Mouse (Mus musculus) stomach, embryonic 16.5 days (tissue): ENCODE measurements at regions not wholly inside any gene's neighbourhood (a gene's known extent, or its start where the extent isn't known, plus 50 kb on each side); places are given as distances from the start of the nearest gene placed in this dataset.

Experiments used
- ATAC-seq: fragments of 200-750 bp; cut with Nextera tagmentation; 2 replicates; pipeline ENCODE4 v1.8.0; 2017; ENCODE audit warnings: moderate number of reproducible peaks, moderate TSS enrichment; ENCODE audit not compliant: insufficient read depth, low FRiP score
- H3K27ac ChIP-seq: fragments of 300-500 bp; sonication (generic); 2 replicates; pipeline ENCODE4 v1.5.1; 2014; ENCODE audit warnings: low read length
- H3K27me3 ChIP-seq: fragments of 300-500 bp; sonication (generic); 2 replicates; pipeline ENCODE4 v1.6.1; 2014; ENCODE audit warnings: low read length, control low read depth, mixed read lengths; ENCODE audit not compliant: control insufficient read depth, insufficient read depth
- H3K36me3 ChIP-seq: fragments of 300-500 bp; sonication (generic); 2 replicates; pipeline ENCODE4 v1.6.1; 2014; ENCODE audit warnings: low read length; ENCODE audit not compliant: control insufficient read depth, insufficient read depth
- H3K4me1 ChIP-seq: fragments of 300-500 bp; sonication (generic); 2 replicates; pipeline ENCODE4 v1.6.1; 2014; ENCODE audit warnings: low read length, control low read depth, mixed read lengths; ENCODE audit not compliant: control insufficient read depth, insufficient read depth
- H3K4me2 ChIP-seq: fragments of 300-500 bp; sonication (generic); 2 replicates; pipeline ENCODE4 v1.6.1; 2014; ENCODE audit warnings: low read depth, low read length, mixed read lengths
- H3K4me3 ChIP-seq: fragments of 300-500 bp; sonication (generic); replicated peaks from 2 replicates; pipeline ENCODE4 v1.5.1; 2014; ENCODE audit warnings: mild to moderate bottlenecking, low read length
- H3K9ac ChIP-seq: fragments of 300-500 bp; sonication (generic); 2 replicates; pipeline ENCODE4 v1.6.1; 2014; ENCODE audit warnings: low read length
- H3K9me3 ChIP-seq: fragments of 300-500 bp; sonication (generic); replicated peaks from 2 replicates; pipeline ENCODE4 v1.6.1; 2016; ENCODE audit warnings: low read length, control low read depth; ENCODE audit not compliant: control insufficient read depth
- WGBS: fragments of 180-500 bp; shearing (Covaris S2); extraction: QIAGEN DNeasy Blood & Tissue Kit; methylation state at CpG from one replicate; pipeline ENCODE4 v1.1.7; 2014; 5-methylcytosine and 5-hydroxymethylcytosine counted together

DNA sequence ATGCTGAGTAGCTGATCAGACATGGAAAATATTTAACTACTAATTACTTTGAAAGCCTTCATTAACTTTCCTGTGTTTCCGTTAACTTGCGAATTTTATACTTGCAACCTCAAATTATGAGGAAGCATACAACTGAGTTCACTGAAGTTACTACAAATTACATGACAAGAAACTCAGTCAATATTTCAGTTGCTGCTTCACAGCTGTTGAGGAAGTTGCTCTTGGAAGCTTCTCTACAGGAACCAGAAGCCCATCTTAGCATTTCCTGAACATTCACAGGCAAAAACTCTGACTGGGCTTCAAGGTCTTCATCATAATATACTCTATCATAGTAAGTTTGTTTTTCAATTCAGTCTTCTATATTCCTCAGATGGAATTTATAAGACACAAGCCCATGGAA is 426.1 kb downstream of the Lipi start:
- Histone ChIP-seq H3K36me3 (no peaks in the 10 kb centered on the region), H3K4me2 (no peak overlapping the region), H3K4me1 (no peaks in the 10 kb centered on the region), H3K9ac (no peak overlapping the region), H3K9me3 (no peaks in the 10 kb centered on the region), H3K27ac (no peak overlapping the region), H3K27me3 (no peaks in the 10 kb centered on the region), H3K4me3 (no peak overlapping the region)
- ATAC-seq: no peak
- 90% methylated on average over 2 of the region's 2 CpGs for WGBS

GRCm38 (mm10) chr16:75155441-75156038 is 430.3 kb downstream of the Lipi start:
- Histone ChIP-seq H3K4me3 (no peak overlapping the region), H3K4me1 (no peaks in the 10 kb centered on the region), H3K4me2 (no peak overlapping the region), H3K27ac (no peak overlapping the region), H3K27me3 (no peaks in the 10 kb centered on the region), H3K9me3 (no peaks in the 10 kb centered on the region), H3K9ac (no peak overlapping the region), H3K36me3 (no peaks in the 10 kb centered on the region)
- ATAC-seq: no peak
- WGBS: 67% methylated on average over 5 of the region's 5 CpGs
